Mouse (Mus musculus) heart, embryonic 12.5 days (tissue): ENCODE data around the gene Olfr1198. TPM values are rescaled to one million over a fixed set of nuclear protein-coding genes. Genes with fewer than 3 reads are reported as not detected.

Source experiments
- ATAC-seq: fragments of 200-750 bp; cut with Nextera tagmentation; 2 replicates; pipeline ENCODE4 v1.8.0; 2017; ENCODE audit warnings: moderate TSS enrichment, moderate library complexity; ENCODE audit not compliant: insufficient number of reproducible peaks, low FRiP score
- H3K27ac ChIP-seq: fragments of 300-500 bp; sonication (generic); 2 replicates; pipeline ENCODE4 v1.5.1; 2016; ENCODE audit warnings: mild to moderate bottlenecking, moderate library complexity; ENCODE audit not compliant: poor library complexity, severe bottlenecking
- H3K27me3 ChIP-seq: fragments of 300-500 bp; sonication (generic); replicated peaks from 2 replicates; pipeline ENCODE4 v1.6.1; 2016; ENCODE audit warnings: mild to moderate bottlenecking, moderate library complexity
- H3K36me3 ChIP-seq: fragments of 300-500 bp; sonication (generic); 2 replicates; pipeline ENCODE4 v1.6.1; 2016; ENCODE audit warnings: mild to moderate bottlenecking, moderate library complexity
- H3K4me1 ChIP-seq: fragments of 300-500 bp; sonication (generic); replicated peaks from 2 replicates; pipeline ENCODE4 v1.6.1; 2016; ENCODE audit warnings: mild to moderate bottlenecking
- H3K4me2 ChIP-seq: fragments of 300-500 bp; sonication (generic); 2 replicates; pipeline ENCODE4 v1.6.1; 2016; ENCODE audit warnings: mild to moderate bottlenecking, moderate library complexity
- H3K4me3 ChIP-seq: fragments of 300-500 bp; sonication (generic); 2 replicates; pipeline ENCODE4 v1.5.1; 2016; ENCODE audit warnings: mild to moderate bottlenecking
- H3K9ac ChIP-seq: fragments of 300-500 bp; sonication (generic); 2 replicates; pipeline ENCODE4 v1.6.1; 2016; ENCODE audit warnings: mild to moderate bottlenecking, moderate library complexity
- H3K9me3 ChIP-seq: fragments of 300-500 bp; sonication (generic); replicated peaks from 2 replicates; pipeline ENCODE4 v1.6.1; 2016; ENCODE audit warnings: mild to moderate bottlenecking, moderate library complexity
- WGBS: fragments of 180-500 bp; shearing (Covaris S2); methylation state at CpG from one replicate; pipeline ENCODE4 v1.1.7; 2016; 5-methylcytosine and 5-hydroxymethylcytosine counted together
- polyA plus RNA-seq: library from polyadenylated mRNA; unstranded; fragments of >200 nt; fragmentation: Nextera tagmentation; extraction: Ambion mirVana; gene quantifications from 2 replicates; pipeline ENCODE4 v1.2.1, GENCODE M21; 2016

The Olfr1198 gene
- not detected in 2 replicates for polyA plus RNA-seq

GRCm38 (mm10) chr2:88751270-88751669, at the start of gene Olfr1198:
Olfr1198 (minus strand) TSS chr2:88751370.
- Histone ChIP-seq H3K27me3 (no peaks in the 10 kb centered on the region), H3K36me3 (no peaks in the 10 kb centered on the region), H3K4me2 (no peak within 1 kb of the TSS), H3K4me3 (no peak within 1 kb of the TSS), H3K9ac (no peak within 1 kb of the TSS), H3K27ac (no peak within 1 kb of the TSS), H3K9me3 (no peaks in the 10 kb centered on the region), H3K4me1 (no peaks in the 10 kb centered on the region)
- 94% methylated on average over 2 of the region's 2 CpGs for WGBS
- ATAC-seq: no peak

GRCm38 (mm10) chr2:88792736-88793135, 41.6 kb upstream of the Olfr1198 start, which contains the start of gene Olfr1201:
Olfr1201 (plus strand) TSS chr2:88793036.
- Histone ChIP-seq H3K4me3 (no peak within 1 kb of the TSS), H3K9me3 (0 out of 2 replicates have a peak, but pooled peaks cover 9% of the 10 kb centered on the region), H3K36me3 (no peaks in the 10 kb centered on the region), H3K27me3 (no peaks in the 10 kb centered on the region), H3K9ac (no peak within 1 kb of the TSS), H3K4me1 (no peaks in the 10 kb centered on the region), H3K4me2 (no peak within 1 kb of the TSS), H3K27ac (no peak within 1 kb of the TSS)
- WGBS: 79% methylated on average over 6 of the region's 6 CpGs
- ATAC-seq: no peak

- ATAC-seq: no peak
- whole genome bisulfite sequencing: 69% methylated on average over 2 of the region's 2 CpGs
- no peak within 1 kb of the TSS for H3K9ac ChIP-seq
Measured at GRCm38 (mm10) chr2:88770388-88770787, 19.2 kb upstream of the Olfr1198 start, which contains the start of gene Olfr1200. Olfr1200 (minus strand) TSS chr2:88770488.

GRCm38 (mm10) chr2:88760369-88760768, 9.2 kb upstream of the Olfr1198 start, which contains the start of gene Olfr1199:
Olfr1199 (minus strand) TSS chr2:88760469.
- Histone ChIP-seq H3K4me2 (no peak within 1 kb of the TSS), H3K9ac (no peak within 1 kb of the TSS), H3K4me3 (no peak within 1 kb of the TSS), H3K27me3 (no peaks in the 10 kb centered on the region), H3K36me3 (no peaks in the 10 kb centered on the region), H3K9me3 (0 out of 2 replicates have a peak, but pooled peaks cover 7% of the 10 kb centered on the region), H3K27ac (no peak within 1 kb of the TSS), H3K4me1 (no peaks in the 10 kb centered on the region)
- no peak for ATAC-seq
- 76% methylated on average over 2 of the region's 2 CpGs for WGBS

More at GRCm38 (mm10) chr2:88770388-88770787, 19.2 kb upstream of the Olfr1198 start, which contains the start of gene Olfr1200:
- H3K4me1 ChIP-seq: no peaks in the 10 kb centered on the region
- no peak within 1 kb of the TSS for H3K27ac ChIP-seq
- H3K36me3 ChIP-seq: no peaks in the 10 kb centered on the region
- H3K4me2 ChIP-seq: no peak within 1 kb of the TSS
- no peaks in the 10 kb centered on the region for H3K9me3 ChIP-seq
- no peaks in the 10 kb centered on the region for H3K27me3 ChIP-seq
- no peak within 1 kb of the TSS for H3K4me3 ChIP-seq

GRCm38 (mm10) chr2:88743379-88743778, 7.8 kb downstream of the Olfr1198 start:
- Histone ChIP-seq H3K27me3 (no peaks in the 10 kb centered on the region), H3K4me3 (no peak overlapping the region), H3K9ac (no peak overlapping the region), H3K27ac (no peak overlapping the region), H3K4me2 (no peak overlapping the region), H3K9me3 (no peaks in the 10 kb centered on the region; the same call in 1 of the 2 replicates), H3K36me3 (no peaks in the 10 kb centered on the region), H3K4me1 (no peaks in the 10 kb centered on the region)
- ATAC-seq: no peak
- 73% methylated on average over 3 of the region's 3 CpGs for WGBS

- ATAC-seq: no peak
- Histone ChIP-seq H3K27me3 (no peaks in the 10 kb centered on the region), H3K27ac (no peak within 1 kb of the TSS), H3K4me1 (no peaks in the 10 kb centered on the region), H3K4me2 (no peak within 1 kb of the TSS), H3K36me3 (no peaks in the 10 kb centered on the region), H3K9ac (no peak within 1 kb of the TSS), H3K9me3 (no peaks in the 10 kb centered on the region), H3K4me3 (no peak within 1 kb of the TSS)
- 69% methylated on average over 1 of the region's 1 CpGs for WGBS
Measured at GRCm38 (mm10) chr2:88732266-88732665, 18.9 kb downstream of the Olfr1198 start, which contains the start of gene Olfr1197. Olfr1197 (minus strand) TSS chr2:88732366.

GRCm38 (mm10) chr2:88704497-88704896, 46.7 kb downstream of the Olfr1198 start, which contains the start of gene Olfr1196:
Olfr1196 (minus strand) TSS chr2:88704597.
- no peak within 1 kb of the TSS for H3K4me3 ChIP-seq
- H3K36me3 ChIP-seq: no peaks in the 10 kb centered on the region
- no peaks in the 10 kb centered on the region for H3K9me3 ChIP-seq
- 70% methylated on average over 2 of the region's 2 CpGs for WGBS
- no peak within 1 kb of the TSS for H3K4me2 ChIP-seq
- H3K4me1 ChIP-seq: no peaks in the 10 kb centered on the region
- H3K27me3 ChIP-seq: no peaks in the 10 kb centered on the region
- no peak within 1 kb of the TSS for H3K27ac ChIP-seq
- no peak within 1 kb of the TSS for H3K9ac ChIP-seq
- ATAC-seq: no peak

Other genes with a start within 250 kb of the Olfr1198 start
- gene Olfr1186, start 232.8 kb downstream of the Olfr1198 start, polyA plus RNA-seq: not detected in 2 replicates
- gene Olfr1188, start 194.4 kb downstream of the Olfr1198 start, polyA plus RNA-seq: not detected in 2 replicates
- not detected in 2 replicates for gene Olfr1189, start 164.9 kb downstream of the Olfr1198 start, polyA plus RNA-seq
- not detected in 2 replicates for gene Olfr1191-ps1, start 110.8 kb downstream of the Olfr1198 start, polyA plus RNA-seq
- not detected in 2 replicates for gene Olfr1192-ps1, start 102.9 kb downstream of the Olfr1198 start, polyA plus RNA-seq
- not detected in 2 replicates for gene Olfr1193, start 75.7 kb downstream of the Olfr1198 start, polyA plus RNA-seq
- not detected in 2 replicates for gene Olfr1195, start 62.2 kb downstream of the Olfr1198 start, polyA plus RNA-seq
- not detected in 2 replicates for gene Olfr1196, start 46.8 kb downstream of the Olfr1198 start, polyA plus RNA-seq
- not detected in 2 replicates for gene Olfr1197, start 19.0 kb downstream of the Olfr1198 start, polyA plus RNA-seq
- gene Olfr1199, start 9.1 kb upstream of the Olfr1198 start, polyA plus RNA-seq: not detected in 2 replicates
- gene Olfr1200, start 19.1 kb upstream of the Olfr1198 start, polyA plus RNA-seq: not detected in 2 replicates
- not detected in 2 replicates for gene Olfr1201, start 41.7 kb upstream of the Olfr1198 start, polyA plus RNA-seq
- gene Olfr1202, start 63.1 kb upstream of the Olfr1198 start, polyA plus RNA-seq: not detected in 2 replicates
- not detected in 2 replicates for gene Olfr1205, start 78.4 kb upstream of the Olfr1198 start, polyA plus RNA-seq
- gene Olfr1204, start 97.9 kb upstream of the Olfr1198 start, polyA plus RNA-seq: not detected in 2 replicates
- not detected in 2 replicates for gene Olfr1206, start 111.9 kb upstream of the Olfr1198 start, polyA plus RNA-seq
- gene Olfr1208, start 150.9 kb upstream of the Olfr1198 start, polyA plus RNA-seq: not detected in 2 replicates
- not detected in 2 replicates for gene Olfr1209, start 163.8 kb upstream of the Olfr1198 start, polyA plus RNA-seq
- gene Olfr1211, start 186.7 kb upstream of the Olfr1198 start, polyA plus RNA-seq: not detected in 2 replicates
- gene Olfr1212, start 202.6 kb upstream of the Olfr1198 start, polyA plus RNA-seq: not detected in 2 replicates
- gene Gm13762, start 228.9 kb upstream of the Olfr1198 start, polyA plus RNA-seq: not detected in 2 replicates
- not detected in 2 replicates for gene Olfr1214, start 241.3 kb upstream of the Olfr1198 start, polyA plus RNA-seq